Mouse (Mus musculus) right cerebral cortex, postnatal 10 days (tissue): ENCODE measurements around the gene Zdhhc9.

Experiments used
- DNase-seq, 2 experiments: peaks; one replicate each; pipeline ENCODE4 v3.0.0; 2021; ENCODE audit warnings: low spot score in 2 of 2

Gene Zdhhc9

GRCm38 (mm10) chrX:48127502-48128218, 81.0 kb downstream of the Zdhhc9 start:
- no peak for DNase-seq

GRCm38 (mm10) chrX:48126903-48127476, 81.7 kb downstream of the Zdhhc9 start:
- DNase-seq = no peak

GRCm38 (mm10) chrX:48124132-48125071, 84.3 kb downstream of the Zdhhc9 start:
- DNase-seq = peak; percentile 26 to 62
